Mouse (Mus musculus) inflammation-experienced regulatory T-cells, adult 6 months (primary cell): ENCODE data around the gene Tgfbr1. TPM values are rescaled to one million over a fixed set of nuclear protein-coding genes. Genes with fewer than 3 reads are reported as not detected.

Experiments used
- ATAC-seq: one replicate; pipeline ENCODE4 v1.8.0; 2017
- polyA plus RNA-seq, 3 experiments: library from polyadenylated mRNA; unstranded; fragments of 100-300 nt; shearing (Covaris generic); gene quantifications; one replicate each; pipeline ENCODE4 v1.2.1; 2017

Tgfbr1 gene
- polyA plus RNA-seq, 3 experiments from 2014 or later, result 15.9 to 38.6 (median 37.9) TPM

DNA sequence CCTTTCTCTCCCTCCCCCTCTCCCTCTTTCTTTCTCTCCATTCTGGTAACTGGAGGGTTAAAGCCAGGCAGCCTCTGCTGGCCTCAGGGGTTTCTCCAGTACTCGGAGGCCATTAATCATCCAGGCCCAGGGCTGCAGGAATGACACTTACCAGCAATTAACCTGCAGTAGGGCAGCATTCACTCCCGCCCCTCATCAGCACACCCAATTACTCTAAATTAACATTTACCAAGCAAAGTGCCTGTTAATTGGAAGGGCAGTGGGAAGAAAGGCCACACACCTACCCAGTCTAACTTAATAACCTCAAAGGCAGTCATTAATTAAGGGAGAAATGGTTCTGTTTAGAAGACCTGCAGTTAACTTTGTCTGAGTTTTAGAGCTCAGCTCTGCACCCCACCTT, 71.4 kb downstream of the Tgfbr1 start:
- no peak for ATAC-seq

- no peak for ATAC-seq
Observed at GRCm38 (mm10) chr4:47425247-47425830, 72.3 kb downstream of the Tgfbr1 start.

DNA sequence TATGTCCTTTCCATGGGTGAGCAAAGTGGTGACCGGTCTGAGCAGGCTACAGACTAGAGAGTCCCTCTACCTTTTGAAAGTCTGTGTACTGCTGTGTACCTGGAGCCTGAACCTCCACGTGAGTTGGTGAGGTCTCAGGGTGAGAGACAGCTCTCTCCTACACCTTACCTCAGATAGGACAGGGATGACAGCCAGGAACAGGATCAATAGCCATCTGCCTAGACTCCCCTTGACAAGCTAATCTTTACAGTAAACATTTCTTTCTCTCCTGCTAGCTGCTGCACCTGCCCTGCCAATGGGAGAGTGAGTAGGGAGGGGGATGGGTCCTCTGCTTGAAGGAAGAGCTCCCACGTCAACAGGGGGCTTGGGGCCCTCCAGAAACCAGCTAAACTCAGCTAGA, 74.6 kb downstream of the Tgfbr1 start:
- no peak for ATAC-seq

GRCm38 (mm10) chr4:47430557-47430956, 77.5 kb downstream of the Tgfbr1 start:
- no peak for ATAC-seq

GRCm38 (mm10) chr4:47431081-47431480, 78.1 kb downstream of the Tgfbr1 start:
- ATAC-seq, result no peak

- ATAC-seq, result no peak
Observed at GRCm38 (mm10) chr4:47432766-47433165, 79.7 kb downstream of the Tgfbr1 start.

GRCm38 (mm10) chr4:47435131-47435530, 82.1 kb downstream of the Tgfbr1 start:
- no peak for ATAC-seq

- ATAC-seq, result no peak
Observed at GRCm38 (mm10) chr4:47435566-47436360, 82.7 kb downstream of the Tgfbr1 start.

DNA sequence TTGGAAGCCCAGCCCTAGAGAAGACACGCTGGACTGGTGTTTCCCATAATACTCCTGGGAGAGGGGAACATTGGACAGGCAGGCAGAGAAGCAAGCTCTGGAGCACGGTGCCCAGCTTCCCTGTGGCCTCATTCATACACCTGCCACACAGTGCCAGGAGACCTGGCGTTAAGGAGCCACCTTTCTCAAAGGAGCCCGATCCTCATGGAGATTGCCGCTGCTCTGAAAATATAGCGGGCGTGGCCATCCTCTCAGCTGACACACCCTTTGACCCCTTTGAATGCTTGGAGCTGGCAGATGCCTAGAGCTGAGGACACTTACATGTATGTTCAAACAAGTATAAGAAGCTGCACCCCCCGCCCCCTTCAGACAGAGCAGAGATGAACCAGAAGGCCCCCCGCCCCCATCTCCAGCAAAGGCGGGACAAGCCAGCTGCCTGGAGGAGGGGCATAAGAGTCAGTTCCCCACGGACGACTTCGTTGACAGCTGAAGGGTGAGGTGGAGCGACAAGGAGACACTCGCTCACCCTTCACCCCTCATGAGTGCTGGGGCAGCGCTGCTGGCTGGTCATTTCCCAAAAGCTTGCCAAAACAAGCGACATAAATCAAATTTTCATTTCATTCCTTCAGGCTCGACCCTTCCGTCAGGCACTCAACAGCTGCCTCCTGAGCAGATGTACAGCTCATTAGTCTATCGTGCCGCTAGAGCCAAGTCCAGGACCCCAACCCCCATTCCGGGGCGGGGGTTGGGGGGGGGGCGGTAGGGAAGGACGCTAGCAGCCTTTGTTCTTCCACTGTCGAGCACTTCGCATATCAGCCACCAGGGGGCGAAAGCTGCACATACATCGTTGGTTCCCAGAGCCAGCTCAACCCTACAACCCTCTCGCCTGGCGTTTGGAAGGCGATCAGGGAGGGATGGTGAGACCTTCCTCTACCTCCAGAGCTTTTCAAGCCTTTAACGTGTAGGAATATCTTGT, 84.6 kb downstream of the Tgfbr1 start:
- ATAC-seq, result peak; percentile 77

DNA sequence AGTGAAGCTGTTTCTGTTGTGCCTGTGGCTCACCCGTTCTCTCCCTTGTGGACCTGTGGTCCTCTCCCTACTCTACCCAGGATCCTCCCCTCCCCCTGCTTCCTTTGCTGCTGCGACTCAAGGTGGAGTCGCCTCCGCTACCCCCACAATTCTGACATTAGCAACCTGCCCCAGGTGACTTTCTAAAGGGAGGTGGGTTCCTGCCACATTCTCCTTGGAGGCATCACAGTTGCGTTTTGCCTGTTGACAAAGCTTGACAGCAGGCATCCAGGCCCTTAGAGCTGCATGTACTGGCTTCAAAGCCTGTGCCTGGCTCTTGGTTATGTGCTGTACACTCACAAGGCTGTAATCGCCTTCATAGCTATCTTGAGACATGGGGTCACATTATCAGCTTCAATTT, 85.9 kb downstream of the Tgfbr1 start:
- ATAC-seq, result no peak

GRCm38 (mm10) chr4:47440951-47441350, 87.9 kb downstream of the Tgfbr1 start:
- ATAC-seq, result no peak

DNA sequence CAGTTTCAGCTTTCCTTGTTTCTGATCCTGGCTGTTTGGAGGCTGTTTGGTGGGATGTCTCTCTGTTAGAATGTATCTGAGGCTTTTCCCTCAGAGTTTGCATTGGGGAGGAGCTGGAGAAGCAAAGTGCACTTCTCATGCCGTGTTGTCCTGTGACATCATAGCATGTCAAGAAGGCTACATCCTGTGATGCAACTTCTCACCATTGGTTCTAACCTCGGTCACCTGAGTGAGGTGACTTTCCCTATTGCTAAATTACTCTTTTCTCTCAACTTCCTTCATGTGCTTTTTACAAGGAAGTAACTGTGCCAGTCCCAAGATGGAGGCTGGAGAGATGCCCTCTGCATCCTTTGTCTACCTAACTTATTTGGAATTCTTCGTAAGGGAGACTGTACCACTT, 95.5 kb downstream of the Tgfbr1 start:
- no peak for ATAC-seq

- ATAC-seq, result no peak
Observed at GRCm38 (mm10) chr4:47449116-47449515, 96.1 kb downstream of the Tgfbr1 start.

GRCm38 (mm10) chr4:47449586-47450522, 96.8 kb downstream of the Tgfbr1 start:
- no peak for ATAC-seq

Other genes starting within 250 kb of the Tgfbr1 start
- gene Col15a1, start 145.1 kb upstream of the Tgfbr1 start, polyA plus RNA-seq, result 1 to 10 TPM in 2 of 3 experiments, under 1 TPM in 1; 0.45 to 2.2 (median 1.6) TPM
- gene Alg2, start 121.1 kb downstream of the Tgfbr1 start, polyA plus RNA-seq, result 1 to 10 TPM; 8.4 to 9.2 (median 9.1) TPM
- gene Sec61b, start 121.4 kb downstream of the Tgfbr1 start, polyA plus RNA-seq, result 100 to 1,000 TPM; 260 to 394 (median 271) TPM